Mouse (Mus musculus) gastrocnemius, postnatal 10 days (tissue): Measurements from ENCODE around the gene Zfp108. TPM values are rescaled to one million over a fixed set of nuclear protein-coding genes. Genes with fewer than 3 reads are reported as not detected.
"Not testable (repeated sequence)": the region's sequence is repeated elsewhere in the genome, so short reads cannot be mapped to it uniquely, and the experiment has no call there.

ENCODE experiments used
- DNase-seq: peaks from one replicate; pipeline ENCODE4 v3.0.0; 2021; ENCODE audit warnings: mixed read lengths
- long read RNA-seq, 2 experiments: library from polyadenylated mRNA; stranded (forward); transcript quantifications; one replicate each; pipeline ENCODE4 v2.0.0; 2021
- total RNA-seq, 2 experiments: library from RNA; stranded (reverse); gene quantifications; 2 replicates each; pipeline ENCODE4 v1.2.3; 2021

The Zfp108 gene
- 1 to 10 TPM; 1.5 to 1.6 TPM for total RNA-seq
- long read RNA-seq, experiment 1, partial matches to known transcripts, result 0 of 2 reads
- long read RNA-seq, experiment 1, other reads (novel, unspliced or antisense), result 2 of 2 reads
- long read RNA-seq, experiment 2, partial matches to known transcripts, result 0 of 2 reads
- long read RNA-seq, experiment 2, other reads (novel, unspliced or antisense), result 2 of 2 reads

- DNase-seq, result peak; percentile 65
These were observed at the start of gene Zfp108 for GRCm38 (mm10) chr7:24254633-24255474. Gene Zfp108, plus strand, starts transcription at chr7:24254794.

- peak; percentile 54 for DNase-seq
These were observed 46.9 kb upstream of the Zfp108 start for GRCm38 (mm10) chr7:24207488-24208261.

- no peak for DNase-seq
These were observed 46.2 kb upstream of the Zfp108 start for GRCm38 (mm10) chr7:24208282-24208886.

- DNase-seq, result no peak
These were observed 44.3 kb upstream of the Zfp108 start for GRCm38 (mm10) chr7:24210296-24210695.

GRCm38 (mm10) chr7:24211343-24211742 lies 43.3 kb upstream of the Zfp108 start, which contains the start of gene Zfp111:
Gene Zfp111, minus strand, starts transcription at chr7:24211443.
- DNase-seq, result no peak

GRCm38 (mm10) chr7:24237040-24237791 lies 17.4 kb upstream of the Zfp108 start, which contains the start of gene Zfp109:
Gene Zfp109, minus strand, starts transcription at chr7:24237560.
- DNase-seq, result peak; percentile 33

GRCm38 (mm10) chr7:24253779-24254615 lies 597 bp upstream of the Zfp108 start:
- no peak for DNase-seq

GRCm38 (mm10) chr7:24259306-24259999 lies 4.9 kb downstream of the Zfp108 start:
- DNase-seq, result no peak

GRCm38 (mm10) chr7:24260000-24260312 lies 5.4 kb downstream of the Zfp108 start:
- no peak for DNase-seq

GRCm38 (mm10) chr7:24268176-24269155 lies 13.9 kb downstream of the Zfp108 start:
- no peak for DNase-seq

GRCm38 (mm10) chr7:24269256-24269655 lies 14.7 kb downstream of the Zfp108 start:
- DNase-seq, result no peak

GRCm38 (mm10) chr7:24269667-24270287 lies 15.2 kb downstream of the Zfp108 start:
- no peak for DNase-seq

GRCm38 (mm10) chr7:24270288-24270672 lies 15.7 kb downstream of the Zfp108 start, which contains the start of gene Zfp93:
Gene Zfp93, plus strand, starts transcription at chr7:24270420.
- DNase-seq, result peak; percentile 44

GRCm38 (mm10) chr7:24271191-24271590 lies 16.6 kb downstream of the Zfp108 start:
- no peak for DNase-seq

- DNase-seq, result no peak
These were observed 19.9 kb downstream of the Zfp108 start for GRCm38 (mm10) chr7:24274456-24274855.

GRCm38 (mm10) chr7:24278771-24279170 lies 24.2 kb downstream of the Zfp108 start:
- not testable (repeated sequence) for DNase-seq

- DNase-seq, result no peak
These were observed 25.6 kb downstream of the Zfp108 start for GRCm38 (mm10) chr7:24280031-24280857.

- DNase-seq, result no peak
These were observed 26.2 kb downstream of the Zfp108 start for GRCm38 (mm10) chr7:24280858-24281145.
